Mouse (Mus musculus) frontal cortex, postnatal 36 days (tissue): ENCODE measurements at regions not wholly inside any gene's neighbourhood (a gene's known extent, or its start where the extent isn't known, plus 50 kb on each side); places are given as distances from the start of the nearest gene placed in this dataset.

Source experiments
- DNase-seq, 2 experiments: peaks; one replicate each; pipeline ENCODE4 v3.0.0; 2022; ENCODE audit warnings: low spot score in 2 of 2

DNA sequence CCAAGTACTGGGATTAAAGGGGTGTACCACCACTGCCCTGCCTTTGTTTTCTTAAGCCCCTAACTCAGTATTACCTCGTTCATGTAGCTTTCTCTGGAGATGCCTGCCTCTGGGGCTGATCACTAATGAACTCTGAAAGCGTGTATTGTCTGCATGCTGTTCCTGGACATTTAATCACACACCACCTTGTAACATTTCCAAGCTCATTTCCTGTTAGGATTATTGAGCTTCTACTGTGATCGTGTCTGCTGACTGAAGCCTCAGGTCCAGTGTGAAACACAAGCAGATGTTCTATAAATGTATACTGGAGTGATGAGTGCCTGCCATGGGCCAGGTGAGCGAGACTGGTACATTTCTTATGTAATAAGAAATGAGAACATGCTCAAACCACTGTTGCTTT lies 398.6 kb downstream of the Brinp2 start:
- DNase-seq: no peak

GRCm38 (mm10) chr1:157964461-157964860 lies 391.7 kb downstream of the Brinp2 start:
- no peak for DNase-seq

- peak in 1 of 2 experiments; percentile 16 for DNase-seq
These were observed 386.5 kb downstream of the Brinp2 start for GRCm38 (mm10) chr1:157969635-157970111.

DNA sequence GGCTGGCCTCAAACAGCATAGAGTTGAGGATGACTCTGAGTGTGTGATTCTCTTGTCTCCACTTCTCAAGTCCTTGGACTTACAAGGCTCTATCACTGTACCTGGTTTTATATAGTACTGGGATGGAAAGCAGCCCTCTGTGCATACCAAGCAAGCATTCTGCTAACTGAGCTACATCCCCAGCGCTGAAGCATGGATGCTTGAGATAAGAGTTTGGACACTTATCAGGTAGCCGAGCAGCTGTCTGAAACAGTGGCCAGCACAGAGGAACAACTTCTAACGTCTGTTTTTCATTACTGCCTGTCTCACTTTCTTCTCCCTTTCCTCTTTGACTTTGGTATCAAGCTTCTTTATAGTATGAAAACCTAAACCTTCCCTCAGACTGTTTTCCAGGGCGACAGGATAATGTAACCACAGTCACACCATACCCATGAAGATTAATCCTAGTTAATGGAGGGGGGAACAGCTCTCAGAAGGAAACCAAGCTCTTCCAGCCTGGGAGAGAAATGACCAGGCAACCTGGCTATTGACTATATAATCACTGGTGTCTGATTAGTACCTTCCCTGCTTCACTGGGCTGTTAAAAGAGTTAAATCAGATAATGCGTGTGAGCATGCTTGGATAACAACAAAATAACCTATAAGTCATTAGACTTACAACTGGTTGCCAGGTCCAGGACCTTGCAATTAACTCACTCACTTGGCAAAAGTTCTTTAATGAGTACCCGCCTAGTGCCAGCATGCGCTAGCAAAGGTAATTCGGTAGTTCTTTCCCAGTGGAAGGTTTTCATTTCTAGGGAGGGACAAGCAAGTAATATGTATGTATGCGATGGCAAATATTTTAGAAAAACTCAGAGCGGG lies 382.5 kb downstream of the Brinp2 start:
- DNase-seq: no peak

GRCm38 (mm10) chr1:157974656-157975055 lies 381.5 kb downstream of the Brinp2 start:
- no peak for DNase-seq

- no peak for DNase-seq
These were observed 337.0 kb downstream of the Brinp2 start for GRCm38 (mm10) chr1:158019161-158019560.

DNA sequence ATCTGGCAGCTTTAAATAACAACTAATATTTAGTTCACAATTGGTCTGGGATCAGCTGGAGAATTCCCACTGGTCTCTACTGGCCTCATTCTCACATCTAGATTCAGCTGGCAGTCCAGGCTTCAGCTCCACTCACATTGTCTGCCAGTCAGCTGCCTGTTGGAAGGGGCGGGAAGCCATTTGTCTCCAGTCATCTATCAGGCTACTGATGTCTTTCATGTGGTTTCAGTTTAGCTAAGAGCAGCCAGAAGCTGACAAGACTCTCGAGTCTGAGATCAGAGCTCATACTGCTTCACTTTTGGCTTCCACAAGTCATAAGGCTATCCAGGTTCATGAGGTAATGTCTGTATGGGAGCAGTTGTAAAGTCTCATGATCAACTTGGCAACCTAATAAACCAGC lies 316.4 kb downstream of the Brinp2 start:
- no peak for DNase-seq

DNA sequence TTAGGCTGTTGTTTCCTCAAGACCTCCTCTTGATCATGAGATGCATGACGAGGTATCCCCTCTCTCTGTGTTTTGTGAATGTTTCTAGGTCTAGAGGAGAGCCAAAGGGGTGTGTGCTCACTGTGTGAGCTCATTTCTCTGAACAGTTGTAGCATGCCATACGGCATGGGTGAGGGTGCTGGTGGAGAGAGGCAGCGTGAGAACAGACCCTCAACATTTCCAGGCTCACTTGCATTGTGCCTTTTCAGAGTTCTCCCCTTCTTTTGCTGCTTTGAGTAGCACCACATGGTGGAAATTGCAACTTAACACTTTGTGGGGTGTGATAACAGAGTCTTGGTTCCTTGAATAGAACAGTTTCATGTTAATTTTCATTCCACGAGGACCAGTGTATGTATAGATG lies 315.8 kb downstream of the Brinp2 start:
- peak in 1 of 2 experiments; percentile 23 for DNase-seq

DNA sequence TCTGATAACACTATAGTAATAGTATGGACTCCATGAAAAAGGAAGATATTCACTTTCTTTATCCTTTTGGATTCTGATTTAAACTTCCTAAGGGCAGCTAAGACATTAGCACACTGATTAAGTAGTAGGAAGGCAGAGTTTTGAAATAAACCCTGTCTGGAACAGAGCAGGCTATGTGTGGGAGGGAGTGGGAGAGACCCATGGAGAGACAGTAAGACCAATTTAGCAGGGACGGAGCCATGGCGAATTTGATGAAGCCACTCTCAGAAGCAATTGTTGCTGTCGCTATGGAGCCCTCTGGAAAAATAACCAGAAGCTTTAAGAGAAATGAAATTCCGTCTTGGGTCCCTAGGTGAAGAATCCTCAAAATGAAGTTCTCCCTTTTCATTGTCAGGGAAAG lies 303.5 kb downstream of the Brinp2 start:
- peak; percentile 11 to 38 for DNase-seq

GRCm38 (mm10) chr1:158054961-158055360 lies 301.2 kb downstream of the Brinp2 start:
- no peak for DNase-seq

DNA sequence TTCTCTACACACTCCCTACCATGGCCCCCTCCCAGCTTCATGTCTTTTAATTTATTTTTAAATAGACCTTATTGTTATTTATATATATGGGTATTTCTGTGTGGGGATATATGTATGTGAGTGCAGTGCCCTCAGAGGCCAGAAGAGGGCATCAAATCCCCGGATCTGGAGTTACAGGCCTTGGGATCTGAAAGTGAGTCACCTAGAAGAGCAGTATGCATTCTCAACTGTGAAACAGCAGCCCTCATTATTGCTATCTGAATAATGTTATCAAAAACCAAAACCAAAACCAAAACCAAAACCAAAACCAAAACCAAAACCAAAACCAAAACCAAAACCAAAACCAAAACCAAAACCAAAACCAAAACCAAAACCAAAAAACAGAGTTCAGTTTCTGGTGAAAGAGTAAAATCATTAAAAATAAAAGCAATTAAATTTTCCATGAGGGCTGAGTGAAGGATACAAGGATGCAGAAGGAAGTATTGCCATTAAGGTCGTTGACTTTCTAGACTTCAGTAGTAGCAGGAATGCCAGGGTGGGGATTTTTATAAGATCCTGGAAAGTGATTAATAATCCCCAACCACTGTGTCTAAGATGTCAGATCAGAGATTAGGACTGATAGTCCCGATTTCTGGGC lies 299.0 kb downstream of the Brinp2 start:
- no peak for DNase-seq

DNA sequence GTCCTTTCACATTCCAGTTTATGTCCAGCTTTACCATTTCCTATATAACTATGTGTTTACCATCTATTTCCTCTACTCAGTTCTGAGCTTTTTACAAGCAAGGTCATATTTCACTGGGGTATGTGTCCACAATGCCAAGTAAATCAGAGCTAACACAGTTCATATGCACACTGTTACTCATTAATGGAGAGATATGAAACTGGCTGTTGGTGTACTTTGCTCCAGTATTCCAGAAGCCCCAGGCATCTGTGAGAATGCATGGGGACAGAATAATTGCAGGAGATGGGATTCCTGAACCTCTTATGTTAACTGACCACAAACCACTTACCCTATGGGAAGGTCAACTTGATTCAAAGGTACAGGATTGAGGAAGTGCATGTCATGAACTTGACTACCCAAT lies 298.3 kb downstream of the Brinp2 start:
- DNase-seq: no peak

GRCm38 (mm10) chr1:158061995-158062394 lies 294.1 kb downstream of the Brinp2 start:
- DNase-seq: peak; percentile 23 to 49

GRCm38 (mm10) chr1:158082181-158082580 lies 273.9 kb downstream of the Brinp2 start:
- DNase-seq: no peak

DNA sequence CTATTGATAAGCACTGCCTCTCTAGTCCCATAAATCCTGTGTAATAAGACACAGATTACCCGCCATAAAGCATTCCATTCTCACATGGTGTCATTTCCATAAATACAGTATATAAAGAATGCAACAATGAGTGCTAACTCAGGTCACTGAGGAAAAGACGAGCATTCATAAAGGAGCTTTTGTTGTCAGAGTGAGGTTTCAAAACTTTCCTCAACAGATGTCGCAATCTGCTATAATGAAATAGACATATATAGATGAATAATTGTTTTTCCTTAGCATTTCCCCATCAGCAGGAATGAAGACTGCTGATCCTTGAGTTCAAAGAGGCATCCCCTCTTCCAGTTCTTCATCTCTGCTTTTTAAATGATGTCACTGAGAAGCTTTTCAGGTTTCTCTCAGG lies 270.3 kb downstream of the Brinp2 start:
- DNase-seq: no peak

DNA sequence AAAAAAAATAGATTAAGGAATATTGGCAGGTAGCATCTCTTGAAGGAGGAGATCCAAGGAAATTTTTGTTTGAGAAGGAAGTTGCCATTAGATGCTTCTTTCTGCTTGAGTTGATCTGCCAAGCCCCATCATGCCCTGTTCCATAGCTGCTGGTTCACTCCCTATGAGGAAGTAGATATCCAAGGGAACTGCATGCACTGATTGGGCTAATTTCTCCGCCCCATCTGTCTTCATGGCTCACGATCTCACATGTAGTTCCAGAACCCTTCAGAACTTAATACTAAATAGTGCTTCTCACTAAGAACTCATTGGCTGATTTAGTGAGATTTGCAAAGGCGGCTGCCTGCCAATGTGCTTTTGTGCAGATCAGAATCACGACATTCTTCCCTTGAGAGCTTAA lies 258.6 kb downstream of the Brinp2 start:
- no peak for DNase-seq

DNA sequence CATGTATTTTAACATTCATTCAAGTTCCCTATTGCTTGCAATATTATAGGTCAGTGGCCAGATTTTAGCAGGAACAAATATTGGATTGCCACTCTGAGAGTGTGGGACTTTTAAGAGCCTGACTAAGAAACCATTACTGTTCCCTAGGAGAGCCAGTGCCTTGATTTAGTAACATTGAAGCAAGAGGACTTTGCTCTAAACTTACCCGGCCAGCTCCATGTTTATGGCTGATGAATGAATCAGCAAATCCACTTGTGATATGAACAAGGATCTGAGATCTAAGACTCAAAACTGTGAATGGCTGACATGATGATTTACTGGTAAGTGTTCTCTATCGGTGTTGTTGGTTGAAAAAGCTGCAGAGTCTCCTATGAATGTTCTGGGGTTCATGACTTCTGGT lies 236.4 kb downstream of the Brinp2 start:
- DNase-seq: no peak

- DNase-seq: peak; percentile 61 to 78
These were observed 231.2 kb downstream of the Brinp2 start for GRCm38 (mm10) chr1:158124902-158125301.

DNA sequence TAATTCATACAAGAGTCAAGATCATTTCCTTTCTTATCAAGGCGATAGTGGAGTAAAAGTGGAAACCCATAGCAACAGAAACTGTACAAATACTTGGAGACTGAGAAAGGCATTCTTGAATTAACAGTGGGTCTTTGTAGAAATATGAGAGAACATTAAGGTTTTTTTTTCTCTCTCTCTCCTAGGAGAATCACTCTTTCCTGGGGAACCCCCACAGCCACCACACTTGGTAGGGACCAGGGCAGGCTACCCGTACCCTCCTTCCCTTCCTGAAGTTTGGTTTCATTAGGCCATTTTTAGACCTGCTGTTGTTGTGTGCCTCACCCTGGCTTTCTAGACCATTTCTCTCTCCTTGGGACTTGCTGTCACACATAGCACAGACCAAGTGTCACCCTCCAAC lies 229.9 kb downstream of the Brinp2 start:
- no peak for DNase-seq

DNA sequence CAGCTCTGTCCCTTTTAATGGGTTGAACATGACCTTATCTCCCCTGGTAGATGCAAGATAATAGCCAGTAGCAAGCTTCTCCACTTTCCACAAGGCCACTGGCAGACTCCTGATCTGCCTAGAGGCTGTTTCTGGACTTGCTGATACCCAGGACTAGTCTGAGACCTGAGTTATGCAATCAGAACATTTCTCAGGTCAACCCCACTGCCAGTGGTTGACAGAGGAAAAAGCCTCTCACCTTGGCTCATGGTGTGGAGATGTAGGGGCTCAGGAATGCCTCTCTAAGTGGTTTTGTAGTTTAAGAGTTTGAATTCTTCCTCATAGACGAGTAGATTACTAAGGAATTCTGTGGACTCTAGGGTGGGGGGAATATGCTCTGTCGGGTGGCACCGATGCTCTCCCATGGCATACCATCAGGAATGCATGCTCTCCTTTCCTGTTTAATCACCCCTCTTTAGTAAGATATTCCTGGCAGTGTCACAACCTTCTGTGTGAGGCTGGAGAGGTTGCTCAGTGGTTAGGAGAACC lies 226.8 kb downstream of the Brinp2 start:
- no peak for DNase-seq

GRCm38 (mm10) chr1:158147525-158147924 lies 208.6 kb downstream of the Brinp2 start:
- peak in 1 of 2 experiments; percentile 14 for DNase-seq

GRCm38 (mm10) chr1:158148035-158148434 lies 208.1 kb downstream of the Brinp2 start:
- DNase-seq: no peak

DNA sequence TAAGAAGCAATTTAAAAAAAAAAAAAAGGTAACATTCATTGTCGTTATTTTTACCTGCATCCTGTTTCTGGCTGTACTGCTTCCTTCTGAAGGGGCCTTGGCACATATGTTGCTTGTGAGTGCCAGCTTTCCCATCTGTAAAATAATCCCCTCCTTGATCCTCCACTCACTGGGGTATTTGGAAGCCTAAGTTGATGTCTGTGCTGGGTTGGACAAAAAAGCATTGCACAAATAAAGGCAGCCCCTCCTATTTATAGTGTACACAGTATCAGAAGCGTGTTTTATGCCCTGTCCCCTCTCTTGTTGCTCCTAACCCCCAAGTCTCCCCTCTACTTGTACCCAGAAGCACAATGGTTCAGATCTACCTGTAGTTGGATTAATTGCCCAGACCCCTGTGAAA lies 195.0 kb downstream of the Brinp2 start:
- DNase-seq: no peak
